Mouse (Mus musculus) lung, postnatal 4 days (tissue): Measurements from ENCODE around the gene Irf1.

Source experiments
- DNase-seq, 2 experiments: peaks; one replicate each; pipeline ENCODE4 v3.0.0; 2021

Gene Irf1

DNA sequence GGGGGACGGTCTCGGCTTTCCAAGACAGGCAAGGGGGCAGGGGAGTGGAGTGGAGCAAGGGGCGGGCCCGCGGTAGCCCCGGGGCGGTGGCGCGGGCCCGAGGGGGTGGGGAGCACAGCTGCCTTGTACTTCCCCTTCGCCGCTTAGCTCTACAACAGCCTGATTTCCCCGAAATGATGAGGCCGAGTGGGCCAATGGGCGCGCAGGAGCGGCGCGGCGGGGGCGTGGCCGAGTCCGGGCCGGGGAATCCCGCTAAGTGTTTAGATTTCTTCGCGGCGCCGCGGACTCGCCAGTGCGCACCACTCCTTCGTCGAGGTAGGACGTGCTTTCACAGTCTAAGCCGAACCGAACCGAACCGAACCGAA is at the start of gene Irf1:
Gene Irf1, plus strand, starts transcription at position 255 of the 365 bp plus-strand sequence.
- peak; percentile 98 for DNase-seq

DNA sequence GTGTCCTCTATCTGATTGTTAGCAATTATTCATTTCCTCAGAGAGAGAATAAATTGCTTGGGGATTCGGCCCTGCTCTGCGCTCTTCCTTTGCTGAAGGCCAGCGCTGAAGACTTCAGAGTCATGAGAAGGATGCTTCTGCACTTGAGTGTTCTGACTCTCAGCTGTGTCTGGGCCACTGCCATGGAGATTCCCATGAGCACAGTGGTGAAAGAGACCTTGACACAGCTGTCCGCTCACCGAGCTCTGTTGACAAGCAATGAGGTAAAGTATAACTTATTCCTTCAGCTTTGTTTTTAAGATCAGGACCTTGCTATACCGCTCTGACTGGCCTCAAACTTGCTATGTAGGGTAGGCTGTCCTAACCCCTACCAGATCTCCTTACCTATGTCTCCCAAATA is 49.1 kb upstream of the Irf1 start, which contains the start of gene Il5:
Gene Il5, plus strand, starts transcription at position 80 of the 400 bp plus-strand sequence.
- DNase-seq, result no peak

DNA sequence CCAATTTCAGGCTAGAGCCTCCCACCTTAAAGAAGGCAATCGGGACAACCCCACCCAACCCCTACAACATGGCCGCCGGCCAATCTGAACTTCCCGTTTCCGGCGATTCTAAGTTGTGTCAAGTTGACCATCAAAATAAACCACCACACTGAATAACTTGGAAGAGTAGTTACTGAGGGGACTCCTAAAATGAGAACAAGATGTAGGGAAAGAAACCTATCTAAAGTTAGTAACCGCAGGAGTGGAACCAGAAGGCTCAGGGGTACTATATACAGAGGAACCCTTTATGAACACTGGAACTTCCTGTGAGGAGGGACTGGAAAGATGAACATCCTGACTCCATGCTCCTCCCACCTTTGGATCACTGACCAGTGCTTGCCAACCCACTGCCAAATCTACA is 38.4 kb upstream of the Irf1 start:
- no peak for DNase-seq

DNA sequence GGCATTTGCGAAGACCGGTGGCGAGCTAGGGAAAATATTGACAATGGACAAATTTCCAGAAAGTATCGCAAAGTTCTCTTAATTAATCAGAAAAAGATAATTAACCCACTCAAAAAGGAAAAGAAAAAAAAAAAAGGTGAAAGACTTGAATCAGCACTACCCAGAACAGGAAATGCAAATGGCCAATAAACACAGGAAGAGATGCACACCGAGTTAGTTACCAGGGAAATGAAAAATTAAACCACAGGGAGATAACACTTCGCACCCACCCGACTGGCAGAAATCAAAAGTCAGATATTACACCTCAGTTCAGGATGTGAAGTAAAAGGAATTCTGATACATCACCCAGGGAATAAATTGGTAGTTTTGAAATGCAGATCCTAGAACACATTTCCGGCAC is 37.6 kb upstream of the Irf1 start:
- DNase-seq, result no peak

DNA sequence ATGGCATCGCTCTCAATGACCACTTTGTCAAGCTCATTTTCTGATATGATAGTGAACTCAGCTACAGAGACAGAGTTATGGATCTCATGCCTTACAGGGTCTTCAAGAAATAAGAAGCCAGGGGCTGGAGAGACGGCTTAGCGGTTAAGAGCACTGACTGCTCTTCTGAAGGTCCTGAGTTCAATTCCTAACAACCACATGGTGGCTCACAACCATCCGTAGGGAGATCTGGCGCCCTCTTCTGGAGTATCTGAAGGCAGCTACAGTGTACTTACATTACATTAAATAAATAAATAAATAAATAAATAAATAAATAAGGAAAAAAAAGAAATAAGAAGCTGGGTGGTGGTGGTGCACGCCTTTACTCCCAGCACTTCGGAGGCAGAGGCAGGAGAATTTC is 36.0 kb upstream of the Irf1 start:
- no peak for DNase-seq

DNA sequence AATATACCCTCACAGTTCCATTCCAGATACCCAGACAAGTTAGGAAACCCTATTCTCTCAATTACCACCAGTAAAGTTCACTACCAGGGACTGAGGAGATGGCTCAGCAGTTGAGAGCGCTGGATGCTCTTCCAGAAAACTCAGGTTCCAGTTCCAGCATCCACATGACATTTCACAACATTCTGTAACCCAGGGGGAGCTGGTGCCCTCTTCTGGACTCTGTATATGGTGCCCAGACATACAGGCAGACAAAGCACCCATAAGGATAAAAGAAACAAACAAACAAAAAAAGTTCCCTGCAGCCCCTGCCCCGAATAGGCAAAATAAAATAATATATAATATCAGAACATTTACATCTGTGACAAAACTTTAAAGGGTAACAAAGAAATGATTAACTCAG is 35.4 kb upstream of the Irf1 start:
- no peak for DNase-seq

DNA sequence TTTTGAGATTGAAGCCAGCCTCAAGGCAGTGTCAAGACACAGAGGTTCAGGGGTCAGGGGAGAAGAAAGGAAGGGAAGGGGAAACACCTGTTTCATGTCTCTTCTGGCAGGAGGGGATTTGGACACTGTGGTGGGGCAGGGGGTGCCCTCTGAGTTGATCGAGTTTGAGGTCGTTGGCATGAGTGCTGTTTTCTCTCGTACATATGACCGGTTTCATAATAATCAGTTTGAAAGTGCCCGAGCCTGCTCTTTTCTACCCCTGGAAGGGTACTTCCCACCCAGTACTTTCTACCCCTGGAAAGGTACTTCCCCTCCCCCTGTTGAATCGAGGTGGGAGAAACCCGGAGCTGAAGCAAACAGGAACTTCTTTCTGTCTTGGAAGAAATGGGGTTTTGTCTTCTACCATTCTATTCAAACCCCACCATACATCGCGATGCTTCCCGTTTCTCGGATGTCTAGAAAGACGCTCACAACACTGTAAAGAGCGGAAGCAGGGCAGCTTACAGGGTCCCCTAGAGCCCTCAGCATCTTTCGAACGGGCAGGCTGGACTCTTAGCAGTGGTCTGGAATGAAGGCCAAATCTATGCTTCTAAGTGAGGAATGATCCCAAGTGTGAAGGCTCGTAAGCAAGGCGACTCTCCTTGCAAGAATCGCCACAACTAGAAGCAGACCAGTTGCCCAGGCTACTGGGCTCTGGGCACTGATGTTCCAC is 34.7 kb upstream of the Irf1 start:
- no peak for DNase-seq

DNA sequence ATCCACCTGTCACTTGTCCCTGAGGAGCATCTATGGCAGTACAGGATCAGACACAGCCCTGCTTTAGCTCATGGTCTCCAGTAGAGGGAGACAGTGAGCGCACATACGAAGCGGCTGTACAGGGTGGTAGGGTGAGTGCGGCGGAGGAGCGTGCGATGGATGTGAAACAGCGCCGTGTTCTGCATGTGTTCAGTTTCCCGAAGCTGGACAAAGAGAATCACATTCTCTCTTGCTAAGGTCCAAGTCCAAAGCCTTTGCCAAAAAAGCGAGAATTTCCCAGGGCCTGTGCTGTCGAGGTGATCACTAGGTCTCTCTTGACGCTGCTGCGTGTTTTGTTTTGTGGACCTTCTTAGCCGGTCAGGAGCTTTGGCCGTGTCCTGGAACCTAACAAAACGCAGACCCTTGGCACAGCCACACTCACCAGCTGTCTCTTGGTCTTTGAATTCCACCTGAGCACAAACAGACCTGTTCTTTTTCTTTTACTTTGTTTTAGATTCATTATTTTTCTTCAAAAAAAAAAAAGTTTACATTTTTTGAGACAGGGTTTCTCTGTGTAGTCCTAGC is 34.0 kb upstream of the Irf1 start:
- DNase-seq, result peak; percentile 64 to 76

DNA sequence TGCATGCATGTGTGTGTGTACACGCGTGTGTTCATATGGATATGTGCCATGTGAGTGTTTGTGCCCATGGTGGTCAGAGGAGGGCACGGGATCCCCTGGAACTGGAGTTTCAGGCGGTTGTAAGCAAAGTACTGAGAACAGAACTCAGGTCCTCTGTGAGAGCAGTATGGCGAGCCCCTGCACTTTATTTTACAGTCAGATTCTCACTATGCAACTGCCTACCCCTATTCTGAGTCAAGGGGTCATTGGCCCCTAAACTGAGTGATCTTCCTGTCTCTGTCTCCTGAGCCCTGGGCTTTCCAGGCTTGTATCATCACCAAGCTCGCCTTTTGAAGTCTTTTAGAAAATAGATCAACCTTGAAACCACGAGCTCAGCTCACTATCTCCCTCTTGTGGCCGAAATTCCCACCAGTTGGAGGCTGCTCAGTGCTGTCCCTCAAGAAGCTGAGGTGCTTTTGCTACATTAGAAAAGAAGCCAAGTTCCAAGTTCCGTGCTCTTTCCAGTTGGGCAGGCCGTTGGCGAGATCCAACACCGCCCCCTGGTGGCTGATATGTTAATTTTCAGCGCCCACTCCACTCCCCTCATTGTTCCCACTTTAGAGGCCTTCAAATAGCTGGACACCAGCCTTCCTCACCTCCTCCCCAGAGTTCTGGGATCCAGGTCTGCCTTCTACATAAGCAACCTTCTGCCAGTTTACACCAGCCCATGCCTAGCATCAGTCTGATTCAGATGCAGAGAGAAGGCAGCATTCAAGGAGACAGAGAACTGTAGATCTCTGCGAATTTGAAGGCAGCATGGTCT is 32.8 kb upstream of the Irf1 start:
- peak; percentile 83 to 88 for DNase-seq

DNA sequence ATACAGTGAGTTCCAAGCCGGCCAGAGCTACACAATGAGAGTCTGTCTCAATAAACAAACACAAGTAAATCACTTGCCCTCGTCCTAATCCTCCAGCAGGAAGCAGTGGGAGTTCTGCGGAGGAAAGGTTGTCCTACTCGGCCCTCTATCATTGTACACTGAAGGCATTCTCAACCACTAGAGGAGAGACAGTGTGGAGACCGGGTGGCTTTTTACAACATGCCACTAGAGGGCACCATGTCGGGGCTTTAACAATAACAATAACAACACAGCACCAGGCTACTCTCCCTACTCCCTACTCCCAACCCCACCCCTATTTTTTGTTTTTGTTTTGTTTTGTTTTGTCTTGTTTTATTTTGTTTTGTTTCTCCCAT is 32.3 kb upstream of the Irf1 start:
- peak; percentile 56 to 76 for DNase-seq

DNA sequence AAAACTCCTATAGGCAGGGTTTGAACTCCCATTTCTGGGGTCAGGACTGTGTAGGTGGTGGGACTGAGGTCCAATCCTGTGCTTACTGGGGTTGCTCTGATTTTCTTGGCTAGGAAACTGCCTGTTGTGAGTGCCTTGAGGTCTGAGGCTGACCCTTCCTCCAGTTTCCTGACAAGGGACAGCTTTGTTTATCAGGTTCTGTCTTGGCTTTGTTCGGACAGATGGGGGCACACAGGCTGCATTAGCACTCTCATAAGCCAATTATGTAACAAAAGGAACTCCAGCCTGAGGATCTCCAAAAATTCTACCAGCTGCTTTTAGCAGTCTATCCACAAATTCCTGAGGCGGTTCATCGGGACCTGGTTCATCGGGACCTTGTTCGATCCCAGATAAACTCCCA is 27.5 kb upstream of the Irf1 start:
- DNase-seq, result peak; percentile 15 to 28

DNA sequence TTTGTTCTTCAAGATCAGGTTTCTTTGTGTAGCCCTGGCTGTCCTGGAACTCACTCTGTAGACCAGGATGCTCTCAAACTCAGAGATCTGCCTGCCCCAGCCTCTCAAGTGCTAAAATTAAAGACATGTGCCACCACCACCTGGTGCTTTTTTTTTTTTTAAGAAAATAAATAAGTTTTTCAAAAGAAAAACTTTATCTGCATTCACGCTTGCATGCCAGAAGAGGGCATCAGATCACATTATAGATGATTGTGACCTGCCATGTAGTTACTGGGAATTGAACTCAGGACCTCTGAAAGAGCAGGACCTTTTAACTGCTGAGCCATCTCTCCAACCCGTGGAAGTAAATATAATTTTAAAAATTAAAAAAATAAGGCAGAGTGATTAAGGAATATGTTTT is 24.6 kb upstream of the Irf1 start:
- no peak for DNase-seq

DNA sequence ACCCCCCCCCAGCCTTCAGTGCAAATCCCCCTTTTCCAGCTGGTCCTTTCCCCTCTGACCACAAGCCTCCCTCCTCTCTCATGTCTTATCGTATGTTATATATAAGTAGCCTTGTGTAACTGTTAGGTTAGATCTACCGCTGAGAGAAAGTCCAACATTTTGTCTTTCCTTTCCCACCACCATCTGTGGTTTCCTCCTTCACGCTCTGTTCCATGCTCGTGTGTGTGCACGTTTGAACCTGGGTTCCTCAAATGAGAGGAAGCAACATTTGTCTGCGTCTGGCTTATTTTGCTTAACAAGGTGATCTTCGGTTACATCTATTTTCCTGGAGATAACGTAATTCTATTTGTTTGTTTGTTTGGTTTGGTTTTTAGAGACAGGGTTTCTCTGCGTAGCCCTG is 21.8 kb upstream of the Irf1 start:
- no peak for DNase-seq

DNA sequence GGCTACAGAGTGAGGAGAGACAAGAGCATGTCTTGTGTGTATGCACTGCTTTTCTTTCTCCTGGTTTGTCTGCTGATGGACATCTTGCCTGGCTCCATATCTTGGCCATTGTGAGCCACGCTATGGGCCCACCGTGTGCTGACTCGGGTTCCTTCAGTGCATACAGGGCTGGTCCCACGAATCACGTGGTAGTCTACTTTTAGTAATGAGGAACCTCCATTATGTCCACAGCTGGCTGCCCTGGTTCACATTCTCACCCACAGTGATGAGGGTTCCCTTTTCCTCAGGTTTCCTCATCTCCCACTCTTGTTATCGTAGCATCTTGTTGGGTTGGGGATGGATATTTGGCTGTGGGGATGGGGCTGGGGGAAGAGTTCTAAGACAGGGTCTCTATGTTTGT is 21.2 kb upstream of the Irf1 start:
- no peak for DNase-seq

DNA sequence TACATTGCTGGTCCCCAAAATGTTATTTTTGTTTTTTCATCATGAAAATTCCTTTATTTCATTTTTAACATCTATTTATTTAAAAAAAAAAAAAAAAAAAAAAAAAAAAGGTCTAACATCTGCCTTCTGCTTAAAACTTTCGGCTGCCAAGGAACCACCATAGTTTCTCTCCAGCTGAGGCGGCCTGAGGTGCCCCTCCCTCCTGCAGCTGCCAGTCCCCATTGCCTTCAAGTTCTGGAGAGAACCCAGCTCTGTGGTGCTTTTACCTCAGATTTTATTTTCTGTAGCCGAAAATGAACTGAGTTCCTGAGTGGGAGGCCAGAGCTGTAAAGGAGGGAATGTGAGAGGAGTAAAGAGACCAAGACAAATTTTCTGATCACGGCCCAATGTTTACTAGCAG is 20.5 kb upstream of the Irf1 start:
- no peak for DNase-seq

DNA sequence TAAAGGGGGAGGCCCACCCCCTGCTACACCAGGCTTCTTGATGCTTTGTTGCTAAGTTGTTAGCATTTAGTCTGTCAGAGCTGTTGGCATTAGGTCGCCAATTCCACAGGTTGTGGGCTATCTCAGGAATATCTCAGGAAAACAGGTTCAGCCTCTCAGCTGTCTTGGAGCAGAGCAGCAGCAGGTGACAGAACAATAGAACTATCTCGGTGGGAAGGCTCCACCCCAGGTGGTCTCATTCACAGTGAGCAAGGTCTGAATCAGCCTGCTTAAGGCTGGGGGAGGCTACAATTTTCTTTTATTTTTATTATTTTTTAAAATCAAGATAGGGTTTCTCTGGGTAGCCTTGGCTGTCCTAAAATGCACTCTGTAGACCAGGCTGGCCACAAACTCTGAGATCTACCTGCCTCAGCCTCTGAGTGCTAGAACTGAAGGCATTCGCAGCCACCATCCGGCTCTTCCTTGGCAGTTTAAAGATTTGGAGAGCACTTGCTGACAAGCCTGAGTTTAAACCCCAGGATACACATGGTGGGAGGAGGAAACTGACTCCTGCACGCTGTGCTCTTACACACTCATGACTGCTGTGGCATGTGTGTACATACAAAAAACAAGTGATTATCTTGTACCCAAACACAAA is 20.0 kb upstream of the Irf1 start:
- no peak for DNase-seq

DNA sequence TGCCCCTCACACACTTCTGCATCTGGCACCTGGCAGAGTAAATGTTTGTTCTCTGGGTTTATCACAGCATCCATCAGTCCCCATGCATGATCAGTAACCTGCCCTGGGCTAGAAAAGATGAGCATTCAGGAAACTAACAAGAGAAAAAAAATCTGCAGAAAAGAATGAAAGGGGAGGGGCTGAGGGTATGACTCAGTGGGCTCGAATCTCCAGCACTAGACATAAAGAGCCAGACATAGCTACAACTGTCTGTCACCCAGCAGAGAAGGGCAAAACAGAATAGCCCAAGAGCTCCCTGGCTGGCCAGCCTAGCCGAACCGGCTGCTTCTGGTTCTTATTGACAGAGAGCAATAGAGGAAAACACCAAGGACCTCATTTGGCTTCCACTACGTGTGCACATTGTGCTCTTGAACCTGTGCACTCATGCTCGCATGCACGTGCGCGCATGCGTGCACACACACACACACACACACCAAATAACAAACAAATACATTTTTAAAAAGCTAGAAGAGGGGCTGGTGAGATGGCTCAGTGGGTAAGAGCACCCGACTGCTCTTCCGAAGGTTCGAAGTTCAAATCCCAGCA is 14.7 kb upstream of the Irf1 start:
- DNase-seq, result no peak

DNA sequence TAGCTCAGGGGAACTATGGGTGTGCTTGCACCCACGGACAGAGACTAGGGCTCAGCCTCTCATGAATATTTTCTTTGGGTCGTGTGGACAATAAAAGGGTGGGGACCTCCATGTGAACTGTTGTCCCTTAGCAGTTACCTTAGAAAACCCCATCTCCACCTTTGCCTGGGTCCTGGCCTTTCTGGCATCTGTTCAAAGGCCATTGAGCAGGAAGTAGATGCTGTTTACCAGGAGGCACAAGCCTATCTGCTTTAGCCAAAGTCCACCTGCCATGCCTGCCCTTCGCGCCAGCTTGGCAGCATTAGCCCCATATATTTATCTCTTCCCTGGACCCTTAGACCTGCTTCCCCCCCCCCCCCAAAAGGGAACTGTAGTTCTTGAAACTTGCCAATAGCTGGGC is 12.2 kb upstream of the Irf1 start:
- no peak for DNase-seq

DNA sequence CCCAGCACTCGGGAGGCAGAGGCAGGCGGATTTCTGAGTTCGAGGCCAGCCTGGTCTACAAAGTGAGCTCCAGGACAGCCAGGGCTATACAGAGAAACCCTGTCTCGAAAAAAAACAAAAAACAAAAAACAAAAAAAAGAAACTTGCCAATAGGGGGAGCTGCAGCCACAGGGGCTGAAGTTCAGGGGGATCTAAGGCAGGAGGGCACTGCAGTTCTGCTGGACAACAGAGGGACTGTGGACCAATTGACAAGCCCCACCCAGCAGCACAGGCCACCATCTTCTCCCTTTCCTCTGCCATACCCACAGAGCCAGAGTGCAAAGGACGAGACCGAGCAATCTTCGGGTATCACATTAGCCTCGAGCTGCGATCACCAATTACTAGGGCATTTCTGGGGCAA is 11.8 kb upstream of the Irf1 start:
- peak in 1 of 2 experiments; percentile 51 for DNase-seq

DNA sequence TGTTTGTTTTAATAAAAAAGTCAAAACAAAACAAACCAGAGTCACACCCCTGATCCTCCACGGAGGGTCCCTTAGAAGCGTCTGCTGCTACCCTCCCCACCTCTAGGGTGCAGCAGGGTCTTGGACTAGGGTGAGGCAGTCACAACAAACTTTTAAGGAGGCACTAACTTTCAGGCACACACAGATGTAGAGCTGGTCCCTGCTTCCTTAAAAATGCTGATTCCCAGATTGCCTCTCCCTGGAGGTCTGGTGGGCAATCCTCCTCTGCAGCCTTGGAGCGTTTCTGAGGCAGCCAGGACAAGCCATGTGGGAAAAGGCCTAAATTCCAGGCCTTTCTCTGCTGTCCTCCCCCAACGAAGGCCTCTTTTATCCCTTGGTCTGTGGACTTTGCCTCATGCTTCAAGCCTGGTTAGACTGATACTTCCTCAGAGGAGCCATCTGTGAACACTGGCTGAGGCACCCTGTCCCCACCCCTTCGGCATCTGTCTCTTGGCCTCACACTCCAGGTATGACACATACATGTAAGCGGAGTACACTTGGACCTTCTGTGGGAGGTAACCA is 10.9 kb upstream of the Irf1 start:
- peak; percentile 59 for DNase-seq

DNA sequence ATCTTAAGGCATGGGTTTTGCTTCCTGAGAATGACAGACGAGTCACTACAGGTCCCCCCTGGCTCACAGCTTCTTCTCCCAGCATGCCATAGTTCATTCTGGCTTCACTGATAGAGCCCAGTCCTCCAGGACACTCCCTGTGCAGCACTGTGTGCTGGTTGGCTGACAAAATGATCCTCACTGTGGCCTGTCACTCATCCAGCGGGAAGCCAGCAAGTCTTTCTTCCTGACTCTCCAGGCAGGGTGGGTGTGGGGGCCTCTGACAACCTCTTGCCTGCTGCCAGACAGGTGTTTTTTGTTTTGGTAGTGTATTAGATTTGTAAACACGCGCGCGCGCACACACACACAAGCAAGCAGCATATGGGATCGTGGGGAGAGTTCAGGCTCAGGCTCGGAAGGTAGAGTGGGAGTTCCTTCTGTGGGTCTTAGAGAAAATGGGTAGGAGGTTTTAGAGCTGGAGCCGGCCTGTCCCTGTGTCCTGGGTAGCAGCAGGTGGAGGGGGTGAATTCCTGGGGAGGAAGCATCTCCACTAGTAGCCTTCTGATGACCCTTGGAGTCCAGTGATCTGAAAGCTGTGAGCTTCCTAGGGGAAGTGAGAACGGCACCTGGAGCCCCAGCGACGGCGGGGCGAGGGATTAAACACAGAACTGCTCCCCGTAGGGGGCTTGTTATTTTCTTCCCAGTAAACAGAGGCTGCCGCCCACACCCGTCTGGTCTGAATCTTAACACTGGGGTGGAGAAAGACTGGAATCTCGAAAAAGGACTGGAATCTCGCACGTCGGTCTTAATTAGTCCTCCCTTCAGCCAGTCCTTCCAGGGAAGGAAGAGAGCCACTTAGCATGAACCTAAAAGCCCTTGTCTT is 10.0 kb upstream of the Irf1 start:
- DNase-seq, result no peak

DNA sequence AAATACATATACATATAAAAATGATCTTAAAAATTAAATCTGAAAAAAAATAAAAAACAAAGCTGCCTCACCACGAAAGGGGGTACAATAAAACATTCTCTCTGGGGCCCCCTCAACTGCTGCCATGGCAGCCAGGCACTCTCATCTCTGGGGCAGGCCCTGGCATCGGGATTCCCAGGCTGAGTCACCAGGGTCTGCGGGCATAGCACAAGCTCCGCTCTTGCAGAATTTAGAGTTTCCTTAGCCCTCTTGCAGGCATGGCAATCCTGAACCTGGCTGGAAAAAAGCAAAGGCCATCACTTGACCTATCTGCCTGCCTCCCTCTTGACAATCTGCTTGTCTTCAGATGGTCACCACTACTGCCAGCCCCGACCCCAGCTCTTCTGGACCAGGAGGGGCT is 8.5 kb upstream of the Irf1 start:
- no peak for DNase-seq
